Mouse (Mus musculus) bone marrow macrophage, adult 2 months (primary cell): ENCODE measurements around the gene Ier5l. TPM values are rescaled to one million over a fixed set of nuclear protein-coding genes. Genes with fewer than 3 reads are reported as not detected.
A peak's percentile ranks its signal among the peaks of the same experiment; 100 is the strongest.

ENCODE experiments used
- H3K27ac ChIP-seq: 2 replicates; pipeline ENCODE4 v1.5.1; 2012; ENCODE audit warnings: low read depth, low read length; ENCODE audit not compliant: insufficient read depth
- H3K4me1 ChIP-seq: 2 replicates; pipeline ENCODE4 v1.6.1; 2012; ENCODE audit warnings: low read length; ENCODE audit not compliant: control insufficient read depth, insufficient read depth
- H3K4me3 ChIP-seq: 2 replicates; pipeline ENCODE4 v1.5.1; 2012; ENCODE audit warnings: mild to moderate bottlenecking, low read length, moderate library complexity; ENCODE audit not compliant: insufficient read depth
- CTCF ChIP-seq: IDR thresholded peaks from 2 replicates; pipeline ENCODE4 v1.5.1; 2012; ENCODE audit warnings: low read depth, mild to moderate bottlenecking, low read length, moderate library complexity
- POLR2A ChIP-seq: IDR thresholded peaks from 2 replicates; pipeline ENCODE4 v1.6.1; 2012; ENCODE audit warnings: mild to moderate bottlenecking, low read depth, low read length, borderline replicate concordance
- polyA plus RNA-seq: library from polyadenylated mRNA; stranded (reverse); fragments of >200 nt; gene quantifications from 2 replicates; pipeline ENCODE4 v1.2.4, GENCODE M21; 2012; ENCODE audit not compliant: missing spikeins, insufficient read depth, insufficient read length

Ier5l gene
- polyA plus RNA-seq, 1 experiment, result 2.0 TPM

GRCm38 (mm10) chr2:30456104-30456980, 17.7 kb downstream of the Ier5l start:
- no peak for TF ChIP-seq CTCF
- no peak for TF ChIP-seq POLR2A
- Histone ChIP-seq H3K4me3 (no peak overlapping the region), H3K4me1 (no peaks in the 10 kb centered on the region; the same call in 1 of the 2 replicates), H3K27ac (no peak overlapping the region)

- no peaks in the 10 kb centered on the region; the same call in 1 of the 2 replicates for H3K4me1 ChIP-seq
- H3K27ac ChIP-seq, result no peak overlapping the region
- H3K4me3 ChIP-seq, result no peak overlapping the region
- TF ChIP-seq CTCF, result no peak
- no peak for TF ChIP-seq POLR2A
Observed at GRCm38 (mm10) chr2:30454587-30454986, 19.4 kb downstream of the Ier5l start.

- Histone ChIP-seq H3K4me3 (no peak overlapping the region), H3K4me1 (no peaks in the 10 kb centered on the region; the same call in 1 of the 2 replicates), H3K27ac (no peak overlapping the region)
- no peak for TF ChIP-seq POLR2A
Observed at GRCm38 (mm10) chr2:30453570-30453969, 20.4 kb downstream of the Ier5l start.

GRCm38 (mm10) chr2:30451525-30451924, 22.5 kb downstream of the Ier5l start:
- Histone ChIP-seq H3K27ac (no peak overlapping the region), H3K4me1 (peaks cover 3% of the 10 kb centered on the region; the same call in 1 of the 2 replicates), H3K4me3 (no peak overlapping the region)
- TF ChIP-seq POLR2A (no peak), CTCF (no peak)

- no peak overlapping the region for H3K4me3 ChIP-seq
- TF ChIP-seq CTCF (peak; percentile 48), POLR2A (no peak)
- H3K27ac ChIP-seq, result no peak overlapping the region
- H3K4me1 ChIP-seq, result peaks cover 3% of the 10 kb centered on the region; the same call in 1 of the 2 replicates
Observed at GRCm38 (mm10) chr2:30450530-30450929, 23.5 kb downstream of the Ier5l start.

- Histone ChIP-seq H3K4me1 (peaks cover 3% of the 10 kb centered on the region; the same call in 1 of the 2 replicates), H3K27ac (no peak overlapping the region), H3K4me3 (no peak overlapping the region)
- TF ChIP-seq CTCF, result no peak
- TF ChIP-seq POLR2A, result no peak
Observed at GRCm38 (mm10) chr2:30448371-30448770, 25.6 kb downstream of the Ier5l start.

GRCm38 (mm10) chr2:30446891-30447826, 26.9 kb downstream of the Ier5l start:
- H3K27ac ChIP-seq, result no peak overlapping the region
- TF ChIP-seq CTCF (no peak), POLR2A (no peak)
- H3K4me3 ChIP-seq, result no peak overlapping the region
- peaks cover 15% of the 10 kb centered on the region for H3K4me1 ChIP-seq

- TF ChIP-seq CTCF, result no peak
- no peak for TF ChIP-seq POLR2A
- no peak overlapping the region for H3K4me3 ChIP-seq
- H3K4me1 ChIP-seq, result peaks cover 27% of the 10 kb centered on the region
- H3K27ac ChIP-seq, result no peak overlapping the region
Observed at GRCm38 (mm10) chr2:30445312-30445711, 28.7 kb downstream of the Ier5l start.

- TF ChIP-seq CTCF (no peak), POLR2A (no peak)
- Histone ChIP-seq H3K27ac (no peak overlapping the region), H3K4me3 (no peak overlapping the region), H3K4me1 (peaks cover 35% of the 10 kb centered on the region)
Observed at GRCm38 (mm10) chr2:30444450-30444849, 29.6 kb downstream of the Ier5l start.
